Mouse (Mus musculus): Measurements from ENCODE around the gene Tm4sf20.

DNA sequence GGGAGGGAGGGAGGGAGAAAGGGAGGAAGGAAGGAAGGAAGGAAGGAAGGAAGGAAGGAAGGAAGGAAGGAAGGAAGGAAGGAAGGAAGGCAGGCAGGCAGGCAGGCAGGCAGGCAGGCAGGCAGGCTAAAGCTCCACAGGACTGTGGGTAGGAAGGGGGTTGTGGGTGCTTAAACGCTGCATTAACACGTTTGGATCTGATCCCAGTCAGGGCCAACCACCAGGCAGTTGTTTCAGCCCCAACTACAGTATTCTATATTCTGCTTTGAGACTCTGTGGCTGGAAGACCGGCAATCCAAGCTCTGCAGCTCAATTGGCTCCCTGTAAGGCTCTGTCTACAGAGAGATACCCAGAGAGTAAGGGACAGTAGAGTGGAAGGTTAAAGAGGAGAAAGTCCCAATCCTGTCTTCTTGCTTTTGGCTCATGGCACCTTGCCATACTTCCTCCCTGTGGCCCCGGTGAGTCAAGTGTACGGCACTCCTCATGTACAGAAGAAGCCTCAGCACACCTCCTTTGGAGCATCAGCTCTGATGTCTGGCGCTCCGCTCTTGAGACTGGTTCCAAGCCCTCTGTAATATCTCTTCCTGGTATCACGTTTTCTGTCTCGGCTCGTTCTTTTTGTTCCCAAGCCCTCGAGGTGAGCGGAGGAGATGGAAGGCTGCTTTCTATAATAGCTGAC, 33.0 kb upstream of the Tm4sf20 start:
- no peak for TF ChIP-seq POLR2A (IDR thresholded peaks at IDR 0.05; ENCODE audit: insufficient read length, low read depth)
- no peak for TF ChIP-seq TCF12 (IDR thresholded peaks at IDR 0.05; ENCODE audit: insufficient read depth, poor library complexity, severe bottlenecking)
- no peak for TF ChIP-seq E2F4 (IDR thresholded peaks at IDR 0.05; ENCODE audit: insufficient read depth)
- TF ChIP-seq USF1 (IDR thresholded peaks at IDR 0.05; ENCODE audit: low read depth), result no peak
- TF ChIP-seq CEBPB (IDR thresholded peaks at IDR 0.05; ENCODE audit: insufficient read depth, poor library complexity, severe bottlenecking), result no peak
- no peak for TF ChIP-seq MAX (IDR thresholded peaks at IDR 0.05; ENCODE audit: low read depth)
- TF ChIP-seq SRF (IDR thresholded peaks at IDR 0.05; ENCODE audit: control insufficient read depth, insufficient read length, low read depth), result no peak
- no peak for TF ChIP-seq MYOD1 (IDR thresholded peaks at IDR 0.05; ENCODE audit: control insufficient read depth in 1 of 3, insufficient read length in 2 of 3, low read depth in 2 of 3)
- TF ChIP-seq POLR2AphosphoS2 (IDR thresholded peaks at IDR 0.05; ENCODE audit: insufficient read length, low read depth), result no peak
- TF ChIP-seq MYOG (IDR thresholded peaks at IDR 0.05; ENCODE audit: control insufficient read depth in 1 of 3, insufficient read depth in 1 of 3, insufficient read length in 2 of 3, low read depth in 2 of 3), result no peak
